ENCODE assay signal across 9 mouse cellular contexts in genomic region chr9:58112321-58112751, GRCm38 (mm10). TPM values are rescaled to one million over a fixed set of nuclear protein-coding genes. Genes with fewer than 3 reads are reported as not detected.
DNase-seq lines count a peak whose midpoint lies in the region; ATAC-seq lines count a peak whose summit lies in the region.
"Had no signal": no experiment of that assay in that cellular context is flagged by ENCODE, and none has a peak within 500 bp of the region (broad histone marks: within the 10 kb centered on the region; RNA-seq: fewer than 3 reads in every experiment).

No protein-coding gene starts in this region.

- no peaks in the 10 kb centered on the region for H3K9me3 ChIP-seq in heart, embryonic 16.5 days (replicated peaks; ENCODE audit: control insufficient read depth, low read length)
- H3K9me3 ChIP-seq in hindbrain, embryonic 14.5 days (ENCODE audit: control insufficient read depth, low read length), result no peaks in the 10 kb centered on the region
- no peaks in the 10 kb centered on the region for H3K9me3 ChIP-seq in neural tube, embryonic 15.5 days (replicated peaks)

- no peak overlapping the region for H3K27ac ChIP-seq in heart, embryonic 16.5 days (ENCODE audit: low read length)
- peak overlapping the region; percentile 89 for H3K27ac ChIP-seq in hindbrain, embryonic 14.5 days
- peak overlapping the region; percentile 85 for H3K27ac ChIP-seq in neural tube, embryonic 15.5 days (replicated peaks)

- H3K9ac ChIP-seq in heart, embryonic 16.5 days (ENCODE audit: low read length), result no peak overlapping the region
- H3K9ac ChIP-seq in hindbrain, embryonic 14.5 days, result peak overlapping the region; percentile 44
- H3K9ac ChIP-seq in neural tube, embryonic 15.5 days (replicated peaks), result no peak overlapping the region

- peak; percentile 50 for ATAC-seq in heart, embryonic 16.5 days (replicated peaks; ENCODE audit: extremely low read depth, insufficient read depth, low FRiP score)
- ATAC-seq in hindbrain, embryonic 14.5 days (ENCODE audit: low FRiP score), result peak; percentile 38
- ATAC-seq in neural tube, embryonic 15.5 days (ENCODE audit: low FRiP score), result peak; percentile 49
- ATAC-seq in erythroblast, adult 5-6 weeks (replicated peaks; ENCODE audit: low FRiP score, poor library complexity, severe bottlenecking), result no peak

- H3K4me2 ChIP-seq in heart, embryonic 16.5 days (ENCODE audit: low read depth, low read length), result no peak overlapping the region
- H3K4me2 ChIP-seq in hindbrain, embryonic 14.5 days (replicated peaks), result no peak overlapping the region
- peak overlapping the region; percentile 50; the same call in 1 of the 2 replicates for H3K4me2 ChIP-seq in neural tube, embryonic 15.5 days

- peaks cover 10% of the 10 kb centered on the region for H3K27me3 ChIP-seq in heart, embryonic 16.5 days (ENCODE audit: control insufficient read depth, insufficient read depth, low read length)
- peaks cover 5% of the 10 kb centered on the region; the same call in 1 of the 2 replicates for H3K27me3 ChIP-seq in hindbrain, embryonic 14.5 days (ENCODE audit: control insufficient read depth, insufficient read depth, low read length)
- peaks cover 8% of the 10 kb centered on the region for H3K27me3 ChIP-seq in neural tube, embryonic 15.5 days (replicated peaks)
- H3K27me3 ChIP-seq: CH12.LX had no signal

- 32% methylated on average over 6 of the region's 6 CpGs for WGBS in heart, embryonic 16.5 days
- WGBS in hindbrain, embryonic 14.5 days, result 3% methylated on average over 6 of the region's 6 CpGs
- 12% methylated on average over 6 of the region's 6 CpGs for WGBS in neural tube, embryonic 15.5 days

- H3K36me3 ChIP-seq in heart, embryonic 16.5 days (ENCODE audit: control insufficient read depth, insufficient read depth), result no peaks in the 10 kb centered on the region
- H3K36me3 ChIP-seq in hindbrain, embryonic 14.5 days (replicated peaks; ENCODE audit: control insufficient read depth, insufficient read depth), result no peaks in the 10 kb centered on the region
- H3K36me3 ChIP-seq in neural tube, embryonic 15.5 days, result no peaks in the 10 kb centered on the region

- H3K4me3 ChIP-seq in heart, embryonic 16.5 days (ENCODE audit: low read length), result no peak overlapping the region
- no peak overlapping the region for H3K4me3 ChIP-seq in hindbrain, embryonic 14.5 days (replicated peaks; ENCODE audit: low read length)
- H3K4me3 ChIP-seq in neural tube, embryonic 15.5 days (replicated peaks), result no peak overlapping the region

- peaks cover 13% of the 10 kb centered on the region for H3K4me1 ChIP-seq in heart, embryonic 16.5 days (ENCODE audit: control insufficient read depth, insufficient read depth, low read length)
- peaks cover 67% of the 10 kb centered on the region for H3K4me1 ChIP-seq in hindbrain, embryonic 14.5 days (replicated peaks; ENCODE audit: control insufficient read depth, insufficient read depth, low read length)
- H3K4me1 ChIP-seq in neural tube, embryonic 15.5 days, result peaks cover 65% of the 10 kb centered on the region

- DNase-seq in heart, adult 9 months (ENCODE audit: low spot score in 2 of 2), result no peak
- DNase-seq in brain, adult 2 months (ENCODE audit: low read depth, low spot score), result peak; percentile 66
- DNase-seq in hindbrain, embryonic 14.5 days (ENCODE audit: low spot score), result no peak
- no peak for DNase-seq in layer of hippocampus, postnatal 25 days (ENCODE audit: extremely low spot score in 1 of 2, low spot score in 1 of 2)
- no peak for DNase-seq in cerebellum, postnatal 4 days (ENCODE audit: low spot score in 2 of 2)

RNA-seq across cellular contexts. Expression of gene Ccdc33, which starts 6.3 kb away (rescaled TPM):
- 0.20 and 0.24 TPM in 2 replicates for polyA plus RNA-seq in heart, embryonic 16.5 days (2015; fragmentation: Nextera tagmentation; extraction: Ambion mirVana)
- polyA plus RNA-seq in hindbrain, embryonic 14.5 days (2014; fragmentation: Nextera tagmentation; extraction: Ambion mirVana), result 0.13 and 0.43 TPM in 2 replicates
- polyA plus RNA-seq in neural tube, embryonic 15.5 days (2015; fragmentation: Nextera tagmentation; extraction: Ambion mirVana), result 0.13 and 0.15 TPM in 2 replicates
- total RNA-seq in layer of hippocampus, postnatal 25 days (2021), result 1 to 10 TPM in 1 of 2 experiments, under 1 TPM in 1; 0.49 to 2.4 TPM
- total RNA-seq in erythroblast, adult 5-6 weeks (2015; ENCODE audit: low replicate concordance), result not detected in 2 replicates
- total RNA-seq in erythroblast, adult 5-6 weeks (2017; ENCODE audit: low replicate concordance), result not detected in 2 replicates

RNA-seq across cellular contexts. Expression of gene Stra6, which starts 48.7 kb away (rescaled TPM):
- polyA plus RNA-seq in heart, embryonic 16.5 days (2015; fragmentation: Nextera tagmentation; extraction: Ambion mirVana), result 0.30 and 0.89 TPM in 2 replicates
- polyA plus RNA-seq in hindbrain, embryonic 14.5 days (2014; fragmentation: Nextera tagmentation; extraction: Ambion mirVana), result 18.1 and 22.1 TPM in 2 replicates
- polyA plus RNA-seq in neural tube, embryonic 15.5 days (2015; fragmentation: Nextera tagmentation; extraction: Ambion mirVana), result 20.6 and 21.5 TPM in 2 replicates
- 10 to 100 TPM in 1 of 2 experiments, 1 to 10 TPM in 1; 9.3 to 12.9 TPM for total RNA-seq in layer of hippocampus, postnatal 25 days (2021)
- not detected in 2 replicates for total RNA-seq in erythroblast, adult 5-6 weeks (2015; ENCODE audit: low replicate concordance)
- not detected in 2 replicates for total RNA-seq in erythroblast, adult 5-6 weeks (2017; ENCODE audit: low replicate concordance)

Comparison
In these comparisons a context has a peak if more than half of its experiments do, and no peak if none do; other contexts are left out.
1. RNA of gene Stra6, which starts 48.7 kb away (polyA plus RNA-seq): 18.1 to 22.1 TPM in hindbrain, embryonic 14.5 days and 20.6 to 21.5 TPM in neural tube, embryonic 15.5 days; 0.30 to 0.89 TPM in heart, embryonic 16.5 days; every median in the first group is over 10 times any median in the second.